Mouse (Mus musculus) lung, postnatal 0 days (tissue): ENCODE measurements at regions not wholly inside any gene's neighbourhood (a gene's known extent, or its start where the extent isn't known, plus 50 kb on each side); places are given as distances from the start of the nearest gene placed in this dataset.

Experiments used
- ATAC-seq: fragments of 200-750 bp; cut with Nextera tagmentation; 2 replicates; pipeline ENCODE4 v1.8.0; 2017; ENCODE audit warnings: moderate library complexity
- DNase-seq: peaks from one replicate; pipeline ENCODE4 v3.0.0-alpha.2; 2016; ENCODE audit warnings: low spot score
- H3K27ac ChIP-seq: fragments of 300-500 bp; sonication (generic); 2 replicates; pipeline ENCODE4 v1.5.1; 2014; ENCODE audit warnings: antibody characterized with exemption, mild to moderate bottlenecking, low read length, mixed read lengths
- H3K27me3 ChIP-seq: fragments of 300-500 bp; sonication (generic); replicated peaks from 2 replicates; pipeline ENCODE4 v1.6.1; 2014; ENCODE audit warnings: low read length, mixed read lengths; ENCODE audit not compliant: insufficient read depth
- H3K36me3 ChIP-seq: fragments of 300-500 bp; sonication (generic); 2 replicates; pipeline ENCODE4 v1.6.1; 2014; ENCODE audit warnings: low read length, mixed read lengths; ENCODE audit not compliant: insufficient read depth
- H3K4me1 ChIP-seq: fragments of 300-500 bp; sonication (generic); 2 replicates; pipeline ENCODE4 v1.6.1; 2014; ENCODE audit warnings: antibody characterized with exemption, low read depth, low read length, mixed read lengths; ENCODE audit not compliant: insufficient read depth
- H3K4me2 ChIP-seq: fragments of 300-500 bp; sonication (generic); replicated peaks from 2 replicates; pipeline ENCODE4 v1.6.1; 2014; ENCODE audit warnings: low read depth, mild to moderate bottlenecking, low read length, moderate library complexity, mixed read lengths
- H3K4me3 ChIP-seq: fragments of 300-500 bp; sonication (generic); 2 replicates; pipeline ENCODE4 v1.5.1; 2014; ENCODE audit warnings: low read depth, low read length
- H3K9ac ChIP-seq: fragments of 300-500 bp; sonication (generic); replicated peaks from 2 replicates; pipeline ENCODE4 v1.6.1; 2014; ENCODE audit warnings: low read depth, mild to moderate bottlenecking
- H3K9me3 ChIP-seq: fragments of 300-500 bp; sonication (generic); 2 replicates; pipeline ENCODE4 v1.6.1; 2016; ENCODE audit warnings: low read length, mixed read lengths
- CTCF ChIP-seq: IDR thresholded peaks from 2 replicates; pipeline ENCODE4 v1.5.1; 2016; ENCODE audit warnings: antibody characterized with exemption, mild to moderate bottlenecking
- EP300 ChIP-seq: IDR thresholded peaks from 2 replicates; pipeline ENCODE4 v1.6.1; 2016; ENCODE audit warnings: antibody characterized with exemption, mild to moderate bottlenecking, control low read depth
- WGBS: fragments of 180-500 bp; shearing (Covaris S2); extraction: QIAGEN DNeasy Blood & Tissue Kit; methylation state at CpG from one replicate; pipeline ENCODE4 v1.1.7; 2014; 5-methylcytosine and 5-hydroxymethylcytosine counted together

DNA sequence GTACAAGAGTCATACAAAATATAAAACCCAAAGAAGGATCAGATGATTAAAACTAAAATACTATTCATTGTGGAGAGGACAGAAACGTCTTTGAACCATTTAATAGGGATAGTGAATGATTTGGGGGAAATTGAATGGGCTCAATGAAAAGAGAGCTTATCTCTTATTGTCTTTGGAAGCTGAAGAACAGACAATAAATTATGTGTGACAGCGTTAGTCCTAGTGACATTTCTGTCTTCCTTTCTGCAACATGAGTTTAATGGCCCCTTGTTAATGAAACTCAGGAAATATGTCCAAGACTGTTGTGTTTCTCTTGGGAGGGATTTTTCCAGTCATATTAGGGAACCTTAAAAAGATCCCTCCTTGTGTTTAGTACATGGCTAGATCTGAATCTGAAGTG is 644.6 kb upstream of the Cblb start:
- no peak overlapping the region for H3K27ac ChIP-seq
- no peak for ATAC-seq

DNA sequence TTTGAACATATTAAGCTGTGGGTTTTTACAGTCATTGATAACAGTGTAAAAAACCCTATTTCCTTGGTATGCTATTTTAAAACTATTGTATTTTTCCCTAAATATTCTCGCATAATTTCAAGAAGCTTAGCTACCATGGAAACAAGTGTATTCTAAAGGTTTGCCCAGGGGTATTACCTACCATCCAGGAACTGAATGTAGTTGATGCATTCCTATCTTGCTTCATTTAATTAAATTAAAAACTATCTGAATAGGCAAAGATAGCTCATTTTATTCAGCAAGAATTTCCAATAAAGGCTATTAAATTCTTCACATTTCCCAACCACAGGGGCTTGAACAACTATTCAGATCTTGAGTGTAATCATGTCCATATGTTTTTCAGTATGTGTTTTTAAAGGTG is 643.5 kb upstream of the Cblb start:
- ATAC-seq: no peak
- Histone ChIP-seq H3K4me3 (no peak overlapping the region), H3K27ac (no peak overlapping the region), H3K4me2 (no peak overlapping the region), H3K4me1 (no peaks in the 10 kb centered on the region), H3K9me3 (no peaks in the 10 kb centered on the region), H3K36me3 (no peaks in the 10 kb centered on the region), H3K9ac (no peak overlapping the region), H3K27me3 (no peaks in the 10 kb centered on the region)
- 84% methylated on average over 1 of the region's 1 CpGs for WGBS
- no peak for DNase-seq
- no peak for TF ChIP-seq CTCF
- no peak for TF ChIP-seq EP300

More for the DNA sequence above, 644.6 kb upstream of the Cblb start:
- Histone ChIP-seq H3K4me1 (no peaks in the 10 kb centered on the region), H3K4me2 (no peak overlapping the region), H3K36me3 (no peaks in the 10 kb centered on the region), H3K27me3 (no peaks in the 10 kb centered on the region), H3K9ac (no peak overlapping the region), H3K4me3 (no peak overlapping the region), H3K9me3 (no peaks in the 10 kb centered on the region)
- TF ChIP-seq EP300: no peak
- no peak for TF ChIP-seq CTCF
- WGBS: 26% methylated on average over 2 of the region's 2 CpGs
- no peak for DNase-seq

DNA sequence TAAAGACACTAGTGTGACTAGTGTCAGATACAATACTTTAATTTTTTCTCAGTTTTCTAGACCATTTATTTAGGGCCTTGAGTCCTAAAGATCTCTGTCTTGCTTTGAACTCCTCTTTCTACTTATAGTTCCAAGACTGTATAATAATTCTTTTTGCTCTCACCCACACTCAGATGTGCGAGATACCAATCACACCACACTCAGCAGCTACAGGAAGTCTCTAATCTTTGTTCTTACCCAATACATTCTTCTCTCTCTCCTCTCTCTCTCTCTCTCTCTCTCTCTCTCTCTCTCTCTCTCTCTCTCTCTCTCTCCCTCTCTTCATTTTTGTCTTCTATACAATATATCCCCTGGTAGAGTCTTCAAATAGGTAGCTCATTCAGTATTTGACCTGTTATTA is 637.2 kb upstream of the Cblb start:
- no peak overlapping the region for H3K4me2 ChIP-seq
- no peak overlapping the region for H3K9ac ChIP-seq
- no peak for TF ChIP-seq EP300
- no peaks in the 10 kb centered on the region for H3K36me3 ChIP-seq
- ATAC-seq (no peak), DNase-seq (no peak)
- 35% methylated on average over 1 of the region's 1 CpGs for WGBS
- no peaks in the 10 kb centered on the region for H3K9me3 ChIP-seq
- no peak overlapping the region for H3K27ac ChIP-seq
- no peaks in the 10 kb centered on the region for H3K27me3 ChIP-seq
- no peak overlapping the region for H3K4me3 ChIP-seq
- no peaks in the 10 kb centered on the region for H3K4me1 ChIP-seq
